Comparison of ENCODE assay signal across 9 mouse cellular contexts in genomic region chr9:22084667-22085021, GRCm38 (mm10). TPM values are rescaled to one million over a fixed set of nuclear protein-coding genes. Genes with fewer than 3 reads are reported as not detected.
A peak's percentile ranks its signal among the peaks of the same experiment; 100 is the strongest.
DNase-seq lines count a peak whose midpoint lies in the region; ATAC-seq and TF ChIP-seq lines count a peak whose summit lies in the region.
"Had no signal": no experiment of that assay in that cellular context is flagged by ENCODE, and none has a peak within 500 bp of the region (broad histone marks: within the 10 kb centered on the region; RNA-seq: fewer than 3 reads in every experiment).

No protein-coding gene starts in this region.

- peak overlapping the region; percentile 95 for H3K27ac ChIP-seq in layer of hippocampus, adult 2 months
- 0 out of 2 replicates have a peak overlapping the region, but pooled peaks have one; percentile 9 for H3K27ac ChIP-seq in embryonic facial prominence, embryonic 12.5 days
- 0 out of 2 replicates have a peak overlapping the region, but pooled peaks have one; percentile 6 for H3K27ac ChIP-seq in intestine, embryonic 15.5 days
- H3K27ac ChIP-seq in neural tube, embryonic 12.5 days = no peak overlapping the region

- H3K36me3 ChIP-seq in embryonic facial prominence, embryonic 12.5 days = no peaks in the 10 kb centered on the region
- no peaks in the 10 kb centered on the region for H3K36me3 ChIP-seq in intestine, embryonic 15.5 days
- no peaks in the 10 kb centered on the region for H3K36me3 ChIP-seq in neural tube, embryonic 12.5 days

- DNase-seq in layer of hippocampus, adult 2 months (ENCODE audit: low spot score in 2 of 2) = no peak
- no peak for DNase-seq in layer of hippocampus, adult 8-10 months (ENCODE audit: low spot score in 2 of 2)
- no peak for DNase-seq in right cerebral cortex, adult 18-20 months
- DNase-seq in urinary bladder, postnatal 4 days (ENCODE audit: low spot score in 2 of 2) = no peak
- no peak for DNase-seq in cerebellum, adult 11-12 months

- H3K27me3 ChIP-seq in embryonic facial prominence, embryonic 12.5 days = no peaks in the 10 kb centered on the region
- H3K27me3 ChIP-seq in intestine, embryonic 15.5 days (replicated peaks) = no peaks in the 10 kb centered on the region
- H3K27me3 ChIP-seq in neural tube, embryonic 12.5 days (replicated peaks) = no peaks in the 10 kb centered on the region

- no peak for TF ChIP-seq CTCF in layer of hippocampus, adult 2 months (conservative IDR thresholded peaks at IDR 0.05)

- peak overlapping the region; percentile 72 for H3K9ac ChIP-seq in embryonic facial prominence, embryonic 12.5 days
- peak overlapping the region; percentile 68 for H3K9ac ChIP-seq in intestine, embryonic 15.5 days
- peak overlapping the region; percentile 67 for H3K9ac ChIP-seq in neural tube, embryonic 12.5 days

- 31% methylated on average over 4 of the region's 4 CpGs for WGBS in embryonic facial prominence, embryonic 12.5 days
- 33% methylated on average over 4 of the region's 4 CpGs for WGBS in intestine, embryonic 15.5 days
- WGBS in neural tube, embryonic 12.5 days = 44% methylated on average over 4 of the region's 4 CpGs

- H3K9me3 ChIP-seq in embryonic facial prominence, embryonic 12.5 days = no peaks in the 10 kb centered on the region
- no peaks in the 10 kb centered on the region for H3K9me3 ChIP-seq in intestine, embryonic 15.5 days
- no peaks in the 10 kb centered on the region for H3K9me3 ChIP-seq in neural tube, embryonic 12.5 days

- peak overlapping the region; percentile 67 for H3K4me2 ChIP-seq in embryonic facial prominence, embryonic 12.5 days (replicated peaks)
- peak overlapping the region; percentile 75 for H3K4me2 ChIP-seq in intestine, embryonic 15.5 days (replicated peaks)
- H3K4me2 ChIP-seq in neural tube, embryonic 12.5 days (replicated peaks) = peak overlapping the region; percentile 81

- H3K4me3 ChIP-seq in layer of hippocampus, adult 2 months = peak overlapping the region; percentile 73
- H3K4me3 ChIP-seq in embryonic facial prominence, embryonic 12.5 days = peak overlapping the region; percentile 82
- H3K4me3 ChIP-seq in intestine, embryonic 15.5 days (replicated peaks) = peak overlapping the region; percentile 71
- H3K4me3 ChIP-seq in neural tube, embryonic 12.5 days = peak overlapping the region; percentile 68

- peaks cover 11% of the 10 kb centered on the region for H3K4me1 ChIP-seq in embryonic facial prominence, embryonic 12.5 days
- peaks cover 8% of the 10 kb centered on the region for H3K4me1 ChIP-seq in intestine, embryonic 15.5 days (replicated peaks)
- H3K4me1 ChIP-seq in neural tube, embryonic 12.5 days = peaks cover 13% of the 10 kb centered on the region

- no peak for ATAC-seq in embryonic facial prominence, embryonic 12.5 days (ENCODE audit: insufficient number of reproducible peaks, insufficient read depth, low FRiP score, low TSS enrichment)
- no peak for ATAC-seq in intestine, embryonic 15.5 days
- ATAC-seq in neural tube, embryonic 12.5 days (ENCODE audit: low FRiP score, low read depth) = no peak

RNA-seq across cellular contexts. Expression of gene Ecsit, which starts 0.6 kb away (rescaled TPM):
- 10 to 100 TPM; 44.7 to 47.2 TPM for total RNA-seq in layer of hippocampus, adult 2 months (2021)
- 10 to 100 TPM; 43.7 to 51.6 (median 45.7) TPM for total RNA-seq in layer of hippocampus, adult 8-10 months (2022)
- polyA plus RNA-seq in embryonic facial prominence, embryonic 12.5 days (2016; fragmentation: Nextera tagmentation; extraction: Ambion mirVana) = 36.7 and 38.0 TPM in 2 replicates
- polyA plus RNA-seq in intestine, embryonic 15.5 days (2015; fragmentation: Nextera tagmentation; extraction: Ambion mirVana) = 44.4 and 50.0 TPM in 2 replicates
- 46.7 and 47.3 TPM in 2 replicates for polyA plus RNA-seq in neural tube, embryonic 12.5 days (2016; fragmentation: Nextera tagmentation; extraction: Ambion mirVana)

RNA-seq across cellular contexts. Expression of gene Zfp653, which starts 13.5 kb away (rescaled TPM):
- total RNA-seq in layer of hippocampus, adult 2 months (2021) = 10 to 100 TPM; 22.3 to 25.2 TPM
- 10 to 100 TPM; 22.9 to 26.6 (median 23.9) TPM for total RNA-seq in layer of hippocampus, adult 8-10 months (2022)
- polyA plus RNA-seq in embryonic facial prominence, embryonic 12.5 days (2016; fragmentation: Nextera tagmentation; extraction: Ambion mirVana) = 15.0 and 15.8 TPM in 2 replicates
- 9.7 and 10.6 TPM in 2 replicates for polyA plus RNA-seq in intestine, embryonic 15.5 days (2015; fragmentation: Nextera tagmentation; extraction: Ambion mirVana)
- polyA plus RNA-seq in neural tube, embryonic 12.5 days (2016; fragmentation: Nextera tagmentation; extraction: Ambion mirVana) = 19.6 and 20.7 TPM in 2 replicates

RNA-seq across cellular contexts. Expression of gene Gm49318, which starts 13.6 kb away (rescaled TPM):
- total RNA-seq in layer of hippocampus, adult 2 months (2021) = 1 to 10 TPM; 2.2 to 6.3 TPM
- total RNA-seq in layer of hippocampus, adult 8-10 months (2022) = not detected
- not detected in 2 replicates for polyA plus RNA-seq in embryonic facial prominence, embryonic 12.5 days (2016; fragmentation: Nextera tagmentation; extraction: Ambion mirVana)
- polyA plus RNA-seq in intestine, embryonic 15.5 days (2015; fragmentation: Nextera tagmentation; extraction: Ambion mirVana) = not detected in 2 replicates
- not detected in 2 replicates for polyA plus RNA-seq in neural tube, embryonic 12.5 days (2016; fragmentation: Nextera tagmentation; extraction: Ambion mirVana)
- total RNA-seq: gastrocnemius, adult 8-10 months had no signal

RNA-seq across cellular contexts. Expression of gene Cnn1, which starts 14.4 kb away (rescaled TPM):
- total RNA-seq in layer of hippocampus, adult 2 months (2021) = 1 to 10 TPM in 1 of 2 experiments, under 1 TPM in 1; 0.44 to 1.4 TPM
- total RNA-seq in layer of hippocampus, adult 8-10 months (2022) = 1 to 10 TPM in 3 of 4 experiments, under 1 TPM in 1; 0.63 to 3.0 (median 1.0) TPM
- 2.1 and 3.3 TPM in 2 replicates for polyA plus RNA-seq in embryonic facial prominence, embryonic 12.5 days (2016; fragmentation: Nextera tagmentation; extraction: Ambion mirVana)
- 281 and 303 TPM in 2 replicates for polyA plus RNA-seq in intestine, embryonic 15.5 days (2015; fragmentation: Nextera tagmentation; extraction: Ambion mirVana)
- polyA plus RNA-seq in neural tube, embryonic 12.5 days (2016; fragmentation: Nextera tagmentation; extraction: Ambion mirVana) = 0.39 and 1.4 TPM in 2 replicates

RNA-seq across cellular contexts. Expression of gene Elof1, which starts 32.3 kb away (rescaled TPM):
- total RNA-seq in layer of hippocampus, adult 2 months (2021) = 10 to 100 TPM; 54.6 to 54.8 TPM
- 10 to 100 TPM; 55.4 to 61.7 (median 59.4) TPM for total RNA-seq in layer of hippocampus, adult 8-10 months (2022)
- 185 and 200 TPM in 2 replicates for polyA plus RNA-seq in embryonic facial prominence, embryonic 12.5 days (2016; fragmentation: Nextera tagmentation; extraction: Ambion mirVana)
- 143 and 157 TPM in 2 replicates for polyA plus RNA-seq in intestine, embryonic 15.5 days (2015; fragmentation: Nextera tagmentation; extraction: Ambion mirVana)
- 171 and 172 TPM in 2 replicates for polyA plus RNA-seq in neural tube, embryonic 12.5 days (2016; fragmentation: Nextera tagmentation; extraction: Ambion mirVana)
